Comparison of ENCODE assay signal across 17 mouse cellular contexts in genomic region chr17:66368127-66368526, GRCm38 (mm10).
DNase-seq lines count a peak whose midpoint lies in the region; ATAC-seq lines count a peak whose summit lies in the region.
"Had no signal": no experiment of that assay in that cellular context is flagged by ENCODE, and none has a peak within 500 bp of the region (broad histone marks: within the 10 kb centered on the region; RNA-seq: fewer than 3 reads in every experiment).

No protein-coding gene starts in this region.

- intact Hi-C loops in left cerebral cortex, postnatal 36 days (cut with DNase I) = loop anchor here (5.0 kb wide), 1 partner anchor 79 kb away; the partner anchor contains the start of gene Mtcl1
- intact Hi-C loops in left cerebral cortex, postnatal 14 days (cut with DNase I) = no loop called here

- DNase-seq in frontal cortex, postnatal 10 days (ENCODE audit: low spot score in 2 of 2) = no peak
- DNase-seq in left cerebral cortex, postnatal 36 days (ENCODE audit: low spot score in 2 of 2) = peak; percentile 60 to 71
- DNase-seq in left cerebral cortex, postnatal 14 days (ENCODE audit: low spot score in 2 of 2) = no peak
- DNase-seq in cerebellum, adult 9-11 months = peak; percentile 69
- DNase-seq in cerebellum, postnatal 36 days = peak; percentile 49 to 60
- no peak for DNase-seq in heart, adult 9 months (ENCODE audit: low spot score in 2 of 2)
- DNase-seq: gastrocnemius, postnatal 10 days; heart, adult 2 months; heart, postnatal 4 days; kidney, adult 11 months; kidney, postnatal 14 days; liver; thymus, postnatal 14 days had no signal

- ATAC-seq in frontal cortex, adult (ENCODE audit: low TSS enrichment) = peak; percentile 64
- ATAC-seq: hindbrain, postnatal 0 days; lung, postnatal 0 days; midbrain, embryonic 15.5 days had no signal

Comparison
In these comparisons a context has a peak if more than half of its experiments do, and no peak if none do; other contexts are left out.
1. DNase-seq: peak in left cerebral cortex, postnatal 36 days (2 of 2), cerebellum, adult 9-11 months (single experiment) and cerebellum, postnatal 36 days (2 of 2); none in frontal cortex, postnatal 10 days (0 of 2), left cerebral cortex, postnatal 14 days (0 of 2) and heart, adult 9 months (0 of 2).